Mouse (Mus musculus): ENCODE measurements around the gene Fbxo36.
A peak's percentile ranks its signal among the peaks of the same experiment; 100 is the strongest.

The Fbxo36 gene

DNA sequence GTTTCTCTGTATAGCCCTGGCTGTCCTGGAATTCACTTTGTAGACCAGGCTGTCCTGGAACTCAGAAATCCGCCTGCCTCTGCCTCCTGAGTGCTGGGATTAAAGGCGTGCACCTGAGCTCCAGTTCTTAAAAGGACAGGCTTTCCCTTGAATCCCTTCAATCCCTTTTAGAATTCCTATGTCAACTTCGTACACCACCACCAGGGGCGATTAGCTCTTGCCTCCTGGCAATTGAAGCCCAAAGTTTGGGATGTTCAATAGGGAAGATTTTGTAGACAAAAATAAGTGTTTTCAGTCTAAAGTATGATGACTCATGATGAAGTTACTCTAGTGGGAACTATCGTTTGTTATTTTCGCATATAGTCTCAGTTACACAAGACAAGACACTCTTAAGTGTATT, 57.7 kb downstream of the Fbxo36 start:
- DNase-seq: no peak

DNA sequence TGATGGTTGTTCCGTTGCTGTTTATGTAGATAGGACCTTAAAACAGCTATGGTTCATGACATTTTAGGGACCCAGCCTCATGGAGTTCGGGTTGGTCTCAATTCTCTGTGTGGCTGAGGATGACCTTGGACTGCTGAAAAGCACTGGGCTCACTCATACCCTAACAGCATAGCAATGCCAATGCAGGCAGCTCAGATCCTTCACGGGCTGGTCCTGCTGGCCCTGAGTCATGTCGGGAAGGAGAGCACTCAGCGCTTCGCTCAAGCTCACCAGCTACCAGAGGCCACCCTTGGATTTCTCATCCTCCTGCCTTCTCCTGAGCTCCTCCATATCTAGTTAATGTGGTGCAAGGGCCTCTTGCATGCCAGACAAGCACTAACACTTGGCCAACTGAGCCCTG, 59.5 kb downstream of the Fbxo36 start:
- DNase-seq: no peak

DNA sequence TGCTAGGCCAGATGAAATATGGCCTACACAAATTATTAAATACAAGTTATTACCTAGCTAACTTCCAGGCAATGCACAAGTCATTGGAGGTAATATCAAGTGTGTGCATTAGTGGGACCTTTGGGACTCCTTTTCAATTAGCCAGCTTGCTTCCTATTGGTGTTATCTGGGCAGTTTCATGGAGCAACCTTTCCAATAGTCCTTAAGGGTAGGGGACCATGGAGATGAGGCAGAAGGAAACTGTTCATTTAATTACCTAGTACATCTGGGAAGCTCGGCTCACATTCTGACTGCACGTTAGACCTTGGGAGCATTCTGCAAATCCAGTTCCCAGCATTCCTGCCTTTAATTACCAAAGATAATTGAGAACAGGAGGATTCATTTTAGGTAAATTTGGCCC, 64.8 kb downstream of the Fbxo36 start:
- DNase-seq: no peak

DNA sequence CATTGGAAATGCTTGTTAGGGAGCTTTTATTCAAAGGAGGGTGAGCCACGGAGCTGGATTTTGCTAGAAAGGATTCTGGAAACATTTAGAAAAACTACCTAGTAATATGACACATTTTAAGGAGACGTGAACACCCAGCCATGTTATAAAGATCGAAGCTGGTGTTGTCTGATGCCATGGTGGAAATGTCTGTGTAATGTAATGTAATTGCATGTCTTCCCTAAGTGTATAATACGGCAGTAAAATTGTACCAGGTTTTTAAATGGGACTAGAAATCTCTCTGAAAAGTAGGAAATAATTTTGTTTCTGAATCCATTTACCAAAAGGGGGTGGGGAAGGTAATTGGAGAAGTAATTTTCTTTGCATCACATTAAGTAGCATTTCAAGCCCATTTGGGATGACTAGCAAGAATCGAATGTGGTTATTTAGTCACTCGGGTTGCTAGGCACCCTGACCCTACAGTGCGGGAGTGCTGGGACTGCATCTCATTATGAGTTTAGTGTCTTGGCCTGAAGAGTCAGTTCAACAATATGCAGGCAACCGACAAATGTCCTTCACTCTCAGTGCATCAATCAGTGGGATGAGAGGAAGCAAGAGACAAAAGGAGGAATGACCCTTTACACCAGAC, 70.7 kb downstream of the Fbxo36 start:
- no peak for DNase-seq

DNA sequence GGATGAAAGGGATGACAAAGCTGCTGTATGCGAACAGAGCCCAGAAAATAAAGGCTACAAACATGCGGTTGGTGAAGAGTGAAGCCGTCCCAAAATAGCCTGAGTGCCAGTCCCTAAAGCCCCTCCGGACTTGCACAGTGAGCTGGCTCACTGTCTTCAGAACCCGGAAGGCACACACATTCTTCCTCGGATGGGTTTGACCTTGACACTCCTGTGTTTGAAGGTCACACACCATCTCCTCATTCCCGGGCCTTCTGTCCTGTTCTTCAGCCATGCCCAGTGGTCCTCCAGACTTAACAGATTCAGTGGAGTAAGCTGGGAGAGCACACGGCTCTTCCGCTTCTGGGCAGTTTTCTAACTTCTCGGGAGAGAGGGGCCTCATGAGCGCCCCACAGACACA, 72.9 kb downstream of the Fbxo36 start:
- no peak for DNase-seq

DNA sequence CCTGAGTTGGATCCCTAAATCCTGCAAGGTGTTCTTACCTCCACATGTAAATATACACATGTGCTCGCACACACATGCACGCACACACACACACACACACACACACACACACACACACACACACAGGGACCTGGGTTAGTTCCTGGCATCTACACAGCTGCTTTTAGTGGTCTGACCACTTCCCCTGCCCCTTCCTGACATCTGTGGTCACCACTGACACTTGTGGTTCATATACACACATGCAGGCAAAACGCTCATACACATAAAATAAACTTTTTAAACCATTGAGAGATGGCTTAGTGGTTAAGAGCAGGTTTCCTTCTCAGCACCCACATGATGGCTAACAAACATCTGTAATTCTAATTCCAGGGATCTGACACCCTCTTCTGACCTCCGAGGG, 75.4 kb downstream of the Fbxo36 start:
- DNase-seq: no peak

DNA sequence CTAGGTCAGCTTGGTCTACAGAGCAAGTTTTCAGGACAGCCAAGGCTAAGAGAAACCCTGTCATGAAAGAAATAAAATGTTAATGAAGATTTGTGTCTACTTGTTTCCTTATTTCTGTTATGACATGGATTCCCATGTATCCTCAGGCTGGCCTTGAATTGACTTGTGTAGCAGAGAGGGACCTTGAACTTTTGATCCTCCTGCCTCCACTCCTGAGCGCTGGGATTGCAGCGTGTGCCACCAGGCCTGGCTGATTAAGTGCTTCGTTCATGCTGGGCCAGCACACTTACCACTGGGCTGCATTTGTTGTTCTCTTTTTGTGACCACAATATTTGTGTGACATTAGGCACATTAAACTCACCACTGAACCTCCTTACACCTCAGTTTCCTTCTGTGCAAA, 79.2 kb downstream of the Fbxo36 start:
- no peak for DNase-seq

DNA sequence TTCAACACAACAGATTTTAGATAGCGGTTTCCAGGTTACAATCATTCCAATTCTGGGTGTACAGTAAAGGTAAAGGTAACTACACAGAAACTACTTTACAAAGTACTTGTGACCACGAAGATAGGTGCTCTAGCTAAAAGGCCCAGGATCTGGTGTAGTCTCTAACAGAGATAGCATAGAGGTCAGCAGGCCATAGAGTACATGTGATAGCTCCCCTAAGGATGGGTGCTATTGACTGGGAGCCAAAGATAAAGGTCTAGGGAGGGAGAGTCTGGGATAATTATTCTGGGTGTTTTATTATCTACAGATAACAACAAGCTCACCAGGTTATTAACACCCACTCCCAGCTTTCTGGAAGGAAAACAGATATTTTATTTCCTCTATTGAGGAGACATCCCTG, 83.8 kb downstream of the Fbxo36 start:
- DNase-seq: no peak

DNA sequence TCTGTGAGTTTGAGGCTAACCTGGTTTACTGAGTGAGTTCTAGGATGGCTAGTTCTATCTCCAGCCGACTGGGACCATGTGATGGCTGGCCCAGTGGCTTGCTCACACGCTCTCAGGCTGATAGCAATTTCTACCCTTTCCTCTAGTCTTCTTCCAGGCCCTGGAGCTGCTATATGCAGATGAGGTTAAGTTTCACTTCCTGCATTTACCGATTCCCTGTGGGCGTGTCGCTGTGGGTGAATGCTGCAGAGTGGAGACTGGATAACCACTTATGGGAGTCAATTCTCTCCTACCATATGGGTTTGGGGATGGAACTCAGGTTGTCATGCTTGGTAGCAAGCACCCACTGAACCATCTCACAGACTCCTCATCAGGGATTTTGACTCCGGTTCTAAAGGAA, 84.5 kb downstream of the Fbxo36 start:
- DNase-seq: no peak

DNA sequence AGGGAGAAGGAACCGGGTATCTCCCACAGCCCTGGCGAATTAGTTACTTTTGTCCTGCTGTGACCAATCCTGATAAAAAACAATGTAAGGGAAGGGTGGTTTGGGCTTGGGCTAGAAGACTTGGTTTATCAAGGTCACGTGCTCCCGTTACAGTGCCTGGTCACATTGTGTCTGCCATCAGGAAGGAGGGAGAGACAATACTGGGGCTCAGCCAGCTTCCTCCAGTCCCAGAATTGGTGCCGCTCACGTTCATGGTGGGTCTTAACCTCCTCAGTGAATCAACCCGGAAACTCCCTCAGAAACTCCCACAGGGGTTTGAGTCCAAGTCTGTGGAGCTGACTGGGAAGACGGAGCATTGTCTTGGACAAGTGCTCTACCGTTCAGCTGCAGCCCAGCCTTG, 86.0 kb downstream of the Fbxo36 start:
- no peak for DNase-seq

DNA sequence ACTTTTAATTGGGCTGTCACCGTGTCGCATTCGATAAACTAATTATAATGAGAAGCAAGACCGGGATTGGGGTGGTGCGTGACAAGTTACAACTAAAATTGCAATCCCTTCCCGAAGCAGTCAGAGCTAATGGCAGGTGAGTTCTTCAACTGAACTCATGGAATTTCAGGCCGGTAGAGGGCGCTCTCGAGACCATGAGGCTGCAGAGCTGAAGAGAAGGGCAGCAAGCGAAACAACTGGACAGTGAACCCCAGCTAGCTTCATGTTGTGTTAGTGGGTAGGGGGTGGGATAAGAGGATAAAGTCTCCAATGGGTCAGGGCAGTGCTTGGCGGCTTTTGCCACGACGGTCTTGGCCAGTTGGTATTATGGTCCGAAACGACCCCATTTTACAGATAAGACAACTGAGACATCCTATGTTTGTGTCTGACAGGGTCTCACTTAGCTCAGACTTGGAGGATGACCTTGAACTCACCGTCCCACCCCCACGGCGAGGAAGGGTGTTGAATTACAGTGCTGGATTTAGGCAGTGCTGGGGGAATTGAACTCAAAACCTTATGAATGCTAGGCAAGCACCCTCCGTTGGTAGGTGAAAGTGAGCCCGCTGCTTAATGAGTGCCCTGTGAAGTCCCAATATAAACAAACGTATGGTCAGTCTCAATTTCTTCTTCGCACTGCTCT, 94.0 kb downstream of the Fbxo36 start:
- peak; percentile 10 to 18 for DNase-seq

DNA sequence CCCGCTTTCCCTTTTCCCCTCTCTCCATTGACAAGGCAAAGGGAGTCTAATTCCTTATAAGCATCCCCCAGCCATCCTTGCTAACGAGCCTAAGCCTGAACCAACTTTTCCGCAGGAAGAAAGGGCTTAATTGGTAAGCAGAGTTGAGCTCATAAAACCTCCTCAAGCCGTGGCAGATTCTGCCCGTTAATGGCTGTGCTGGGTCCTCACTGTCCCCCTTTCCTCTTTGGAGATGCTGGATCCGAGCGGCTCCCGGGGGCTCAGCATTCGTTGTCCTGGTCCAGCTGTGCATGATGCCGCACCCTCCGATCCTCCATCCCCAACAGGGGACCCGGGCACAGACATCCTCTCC, 94.5 kb downstream of the Fbxo36 start:
- no peak for DNase-seq

DNA sequence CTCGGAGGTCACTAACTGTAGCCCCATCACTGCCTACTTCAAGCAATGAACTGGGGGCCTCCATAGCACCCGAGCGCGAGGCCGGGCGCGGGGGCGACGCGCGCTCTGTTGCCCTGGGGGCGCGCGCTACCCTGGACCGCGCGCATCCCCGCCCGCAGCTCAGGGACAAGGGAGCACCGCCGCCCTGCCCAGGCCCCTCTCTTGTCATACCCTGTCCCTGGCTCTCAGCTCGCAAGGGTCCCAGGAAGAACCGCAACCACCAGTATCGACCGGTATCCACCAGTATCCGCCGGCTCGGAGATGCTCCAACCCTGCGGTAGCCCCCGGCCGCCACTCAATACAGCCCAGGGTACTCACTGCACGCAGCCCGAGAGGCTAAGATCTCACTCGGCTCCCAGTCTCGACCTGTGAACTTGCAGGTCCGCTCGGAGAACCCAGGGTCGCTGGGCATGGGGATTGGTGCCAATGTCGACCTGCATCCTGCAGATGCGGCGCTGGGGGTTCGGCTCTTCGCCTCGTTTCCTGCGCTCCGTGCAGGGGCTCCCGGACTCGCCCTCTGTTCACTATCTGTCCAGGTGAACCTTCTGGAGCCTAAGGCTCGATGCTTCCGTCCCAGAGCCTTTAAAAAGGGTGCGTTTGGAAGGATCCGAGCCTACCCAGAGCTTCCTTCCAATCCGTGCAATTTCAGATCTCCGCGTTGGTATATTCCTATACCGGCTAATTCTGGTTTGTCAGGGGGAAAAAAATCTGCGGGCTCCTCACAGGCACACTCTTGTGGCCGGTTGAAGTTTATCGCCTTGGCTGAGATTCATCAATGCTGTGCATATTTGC, 95.1 kb downstream of the Fbxo36 start, which contains the start of gene Slc16a14:
Slc16a14 (minus strand) TSS at position 632 of the 831 bp plus-strand sequence.
- DNase-seq: no peak

DNA sequence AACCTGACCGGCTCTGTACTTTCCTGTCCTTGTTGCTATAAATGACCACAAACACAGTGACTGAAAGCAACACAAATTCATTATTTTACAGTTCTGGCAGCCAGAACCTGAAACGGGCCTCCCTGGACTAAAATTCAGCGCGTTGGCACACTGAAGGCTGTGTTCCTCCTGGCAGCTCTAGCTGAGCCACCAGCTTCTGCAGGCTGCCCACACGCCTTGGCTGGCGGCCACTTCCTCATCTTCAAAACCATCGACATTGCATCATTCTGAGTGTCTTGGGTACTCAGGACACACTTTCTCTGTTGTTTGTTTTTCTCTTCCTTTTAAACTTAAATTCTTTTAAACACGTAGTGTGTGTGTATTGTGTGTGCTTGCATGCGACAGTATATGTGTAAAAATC, 96.0 kb downstream of the Fbxo36 start:
- DNase-seq: no peak

DNA sequence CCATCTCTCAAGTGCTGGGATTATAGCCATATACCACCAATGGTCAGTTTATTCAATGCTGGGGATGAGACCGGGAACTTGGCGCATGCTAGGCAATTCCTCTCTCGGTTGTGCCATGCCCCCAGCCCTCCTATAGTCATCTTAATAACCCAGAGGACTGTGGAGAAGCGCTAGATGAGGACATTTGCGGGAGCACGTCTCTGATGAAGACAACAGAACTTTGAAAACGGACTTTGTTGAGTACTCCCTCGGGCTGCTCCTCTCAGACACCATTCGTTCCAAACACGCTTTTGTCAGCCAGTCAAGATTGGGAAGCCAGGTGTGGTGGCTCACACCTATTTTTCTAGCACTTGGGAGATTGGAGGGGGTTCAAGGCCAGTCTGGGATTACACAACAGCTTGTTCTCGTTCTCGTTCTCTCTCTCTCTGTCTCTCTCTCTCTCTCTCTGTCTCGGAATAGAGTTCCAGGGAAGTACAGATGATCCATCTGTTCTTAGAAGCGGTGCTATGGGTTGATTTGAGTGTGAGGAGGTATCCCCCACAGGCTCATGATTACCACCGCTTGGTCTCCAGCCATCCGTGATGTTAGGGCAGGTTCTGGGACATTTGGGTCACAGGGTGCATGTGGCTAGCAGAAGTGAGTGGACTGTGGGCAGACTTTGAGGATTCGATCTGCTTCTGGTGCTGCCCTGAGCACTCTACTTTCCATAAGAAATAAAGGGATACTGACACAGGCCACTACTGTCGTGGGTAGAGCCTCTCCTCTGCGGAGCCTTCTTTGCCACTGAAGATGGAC, 97.3 kb downstream of the Fbxo36 start:
- DNase-seq: no peak

DNA sequence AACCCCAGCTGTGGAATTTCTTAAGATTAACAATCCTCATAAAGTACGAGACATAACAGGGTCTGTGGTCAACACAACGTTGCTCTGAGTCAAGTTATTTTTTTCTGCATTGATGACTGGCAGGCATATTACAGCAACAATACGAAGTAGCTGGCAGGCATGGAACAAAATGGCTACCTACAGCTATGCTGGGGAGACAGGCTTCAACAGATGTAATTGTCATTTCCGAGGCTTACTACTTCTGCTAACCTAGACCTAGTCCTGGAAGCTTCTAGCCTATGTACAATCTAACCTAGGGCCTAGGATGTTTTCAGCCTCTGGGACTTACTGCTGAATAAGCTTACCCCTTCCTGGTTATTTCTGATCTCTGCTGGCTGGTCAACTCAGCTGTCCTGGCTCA, 99.8 kb downstream of the Fbxo36 start:
- no peak for DNase-seq

DNA sequence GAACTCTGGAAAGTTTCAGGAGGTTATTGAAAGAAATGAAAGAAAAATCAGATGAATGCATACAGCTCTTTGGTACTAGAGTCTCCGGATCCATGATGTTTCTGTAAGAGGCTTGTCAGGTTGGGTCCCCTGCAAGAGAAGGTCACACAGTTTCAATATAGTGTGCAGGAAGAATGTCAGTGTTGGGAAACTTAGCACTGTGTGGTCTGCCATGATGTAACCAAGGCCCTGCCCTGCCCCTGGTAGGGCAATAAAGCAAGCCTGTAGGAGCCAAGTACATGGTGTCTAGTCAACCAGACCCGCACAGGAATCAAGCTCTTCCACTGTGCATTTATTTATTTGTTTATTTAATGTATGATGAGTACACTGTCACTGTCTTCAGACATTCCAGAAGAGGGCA, 100.7 kb downstream of the Fbxo36 start:
- DNase-seq: no peak

DNA sequence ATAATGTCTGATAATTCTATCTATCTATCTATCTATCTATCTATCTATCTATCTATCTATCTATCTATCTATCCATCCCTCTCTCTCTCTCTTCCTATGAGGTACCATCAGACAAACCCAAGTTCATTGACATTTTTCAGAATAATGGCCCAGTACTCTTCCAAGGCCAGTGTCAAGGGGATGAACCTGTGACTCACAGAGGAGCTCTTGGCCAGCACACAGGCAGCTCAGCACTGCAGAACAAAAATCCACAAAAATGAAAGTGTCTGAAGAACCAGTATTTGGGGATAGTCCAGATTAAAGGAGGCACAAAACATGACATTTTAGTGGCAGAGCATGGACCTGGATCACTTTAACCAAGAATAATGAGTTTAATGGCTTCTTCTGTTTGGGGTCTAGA, 103.0 kb downstream of the Fbxo36 start:
- DNase-seq: no peak

DNA sequence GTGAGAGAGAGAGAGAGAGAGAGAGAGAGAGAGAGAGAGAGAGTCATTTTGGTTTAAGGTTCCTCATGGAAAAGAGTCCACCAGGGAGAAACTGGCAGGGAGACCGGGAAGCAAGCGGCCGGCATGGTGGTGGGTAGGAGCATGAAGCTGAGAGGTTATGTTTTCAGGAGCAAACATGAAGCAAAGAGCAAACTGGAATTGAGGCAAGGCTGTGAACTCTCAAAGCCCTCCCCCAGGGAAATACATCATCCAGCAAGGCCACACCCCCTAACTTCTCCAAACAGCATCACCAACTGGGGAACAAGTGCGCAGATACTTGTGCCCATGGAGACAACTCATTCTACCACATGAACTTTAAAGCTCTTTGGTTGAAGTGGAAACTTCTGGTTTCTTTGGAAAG, 103.9 kb downstream of the Fbxo36 start:
- no peak for DNase-seq

DNA sequence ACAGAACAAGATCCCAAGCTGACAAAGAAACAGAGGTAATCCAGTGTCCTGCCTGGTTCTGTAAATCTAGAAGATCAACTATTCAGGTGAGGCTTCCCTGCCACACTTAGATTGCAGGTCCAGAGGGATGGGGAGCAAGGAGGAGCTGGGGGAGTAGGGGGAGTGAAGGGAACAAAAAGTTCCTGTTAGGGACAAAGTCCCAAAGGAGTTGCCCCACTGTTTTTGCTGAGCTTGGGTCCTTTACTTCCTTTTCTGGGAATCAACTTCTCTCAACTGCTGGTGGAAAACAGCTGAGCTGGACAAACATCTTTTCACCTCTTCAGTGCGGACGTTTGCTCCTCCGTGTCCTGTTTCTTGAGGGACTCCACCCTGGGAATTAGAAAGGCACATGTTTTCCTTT, 106.3 kb downstream of the Fbxo36 start:
- no peak for DNase-seq

DNA sequence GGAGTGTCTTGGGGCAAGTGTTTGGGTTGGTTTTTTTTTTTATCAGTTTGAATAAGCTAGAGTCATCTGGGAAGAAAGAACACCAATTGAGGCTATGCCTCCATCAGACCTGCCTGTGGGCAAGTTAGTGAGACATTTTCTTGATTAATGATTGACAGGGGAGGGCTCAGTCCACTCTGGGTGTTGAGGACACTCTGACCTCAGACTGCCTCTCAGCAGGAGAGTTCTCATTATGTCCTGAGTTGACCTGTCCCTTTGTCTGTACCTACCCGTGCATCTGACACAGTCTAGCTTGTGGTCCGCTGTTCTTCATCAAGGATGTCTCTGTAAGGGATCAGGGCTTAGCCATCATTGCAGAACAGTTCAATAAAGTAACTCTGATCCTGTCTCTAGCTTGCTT, 107.7 kb downstream of the Fbxo36 start:
- DNase-seq: no peak

Data from B cell, adult 2 months (primary cell).